Mouse (Mus musculus): ENCODE measurements around the gene Kcnh2. TPM values are rescaled to one million over a fixed set of nuclear protein-coding genes. Genes with fewer than 3 reads are reported as not detected.

The Kcnh2 gene
- polyA plus RNA-seq, 1 experiment from 2014 or later, result 0.12 TPM

GRCm38 (mm10) chr5:24348546-24348945 is 2.9 kb downstream of the Kcnh2 start:
- ATAC-seq (no peak), DNase-seq (ENCODE audit: low read depth, low spot score) (no peak)
- in situ Hi-C loops (cut with MboI; ENCODE audit: low pct_unique_long_range_greater_than_20kb), result no loop called here
- H3K27me3 ChIP-seq, result peaks cover 43% of the 10 kb centered on the region
- POLR2A ChIA-PET, result no interaction called here
- CTCF ChIA-PET, result interaction anchor here (1.1 kb wide), 1 partner anchor 45 kb away, joined by 5 read pairs; the partner anchor contains the start of gene Abcb8
- no peak for TF ChIP-seq CTCF (IDR thresholded peaks at IDR 0.05)

- ChIA-PET CTCF (no interaction called here), POLR2A (no interaction called here)
- ATAC-seq (no peak), DNase-seq (ENCODE audit: low read depth, low spot score) (no peak)
- TF ChIP-seq CTCF (IDR thresholded peaks at IDR 0.05), result no peak
- in situ Hi-C loops (cut with MboI; ENCODE audit: low pct_unique_long_range_greater_than_20kb), result no loop called here
- H3K27me3 ChIP-seq, result peaks cover 44% of the 10 kb centered on the region
These were observed 3.3 kb downstream of the Kcnh2 start for GRCm38 (mm10) chr5:24348128-24348527.

- in situ Hi-C loops (cut with MboI; ENCODE audit: low pct_unique_long_range_greater_than_20kb), result no loop called here
- DNase-seq (ENCODE audit: low read depth, low spot score), result no peak
These were observed 4.1 kb downstream of the Kcnh2 start for GRCm38 (mm10) chr5:24347186-24347875.

GRCm38 (mm10) chr5:24346313-24346712 is 5.1 kb downstream of the Kcnh2 start:
- ChIA-PET CTCF (interaction anchor here (1.0 kb wide), 1 partner anchor 15 kb away, joined by 4 read pairs; no protein-coding TSS in a partner anchor), POLR2A (no interaction called here)
- ATAC-seq (no peak), DNase-seq (ENCODE audit: low read depth, low spot score) (no peak)
- TF ChIP-seq CTCF (IDR thresholded peaks at IDR 0.05), result no peak
- H3K27me3 ChIP-seq, result peaks cover 33% of the 10 kb centered on the region
- in situ Hi-C loops (cut with MboI; ENCODE audit: low pct_unique_long_range_greater_than_20kb), result no loop called here

More at GRCm38 (mm10) chr5:24347186-24347875, 4.1 kb downstream of the Kcnh2 start:
- POLR2A ChIA-PET, result no interaction called here
- CTCF ChIA-PET, result no interaction called here
- no peak for TF ChIP-seq CTCF (IDR thresholded peaks at IDR 0.05)
- ATAC-seq, result no peak
- H3K27me3 ChIP-seq, result peaks cover 41% of the 10 kb centered on the region

GRCm38 (mm10) chr5:24344477-24345051 is 6.8 kb downstream of the Kcnh2 start:
- H3K27me3 ChIP-seq, result peaks cover 23% of the 10 kb centered on the region
- no peak for ATAC-seq
- ChIA-PET POLR2A (no interaction called here), CTCF (no interaction called here)
- no peak for DNase-seq (ENCODE audit: low read depth, low spot score)
- TF ChIP-seq CTCF (IDR thresholded peaks at IDR 0.05), result no peak
- in situ Hi-C loops (cut with MboI; ENCODE audit: low pct_unique_long_range_greater_than_20kb), result no loop called here

- ChIA-PET POLR2A (no interaction called here), CTCF (no interaction called here)
- H3K27me3 ChIP-seq, result peaks cover 17% of the 10 kb centered on the region
- ATAC-seq, result no peak
- no peak for TF ChIP-seq CTCF (IDR thresholded peaks at IDR 0.05)
- DNase-seq (ENCODE audit: low read depth, low spot score), result no peak
- in situ Hi-C loops (cut with MboI; ENCODE audit: low pct_unique_long_range_greater_than_20kb), result no loop called here
These were observed 7.4 kb downstream of the Kcnh2 start for GRCm38 (mm10) chr5:24343977-24344436.

- CTCF ChIA-PET, result interaction anchor here (1.2 kb wide), 1 partner anchor 18 kb away, joined by 3 read pairs; no protein-coding TSS in a partner anchor
- ATAC-seq (no peak), DNase-seq (ENCODE audit: low read depth, low spot score) (no peak)
- H3K27me3 ChIP-seq, result peaks cover 13% of the 10 kb centered on the region
- in situ Hi-C loops (cut with MboI; ENCODE audit: low pct_unique_long_range_greater_than_20kb), result no loop called here
- no peak for TF ChIP-seq CTCF (IDR thresholded peaks at IDR 0.05)
- POLR2A ChIA-PET, result interaction anchor here (1.1 kb wide), 1 partner anchor 14 kb away, joined by 3 read pairs; no protein-coding TSS in a partner anchor
These were observed 8.0 kb downstream of the Kcnh2 start for GRCm38 (mm10) chr5:24343379-24343778.

- CTCF ChIA-PET, result interaction anchor here (1.2 to 1.7 kb wide), 2 partner anchors 15 to 18 kb away, joined by 3 to 4 read pairs; no protein-coding TSS in a partner anchor
- DNase-seq (ENCODE audit: low read depth, low spot score), result no peak
- POLR2A ChIA-PET, result interaction anchor here (1.1 kb wide), 1 partner anchor 15 kb away, joined by 3 read pairs; no protein-coding TSS in a partner anchor
- in situ Hi-C loops (cut with MboI; ENCODE audit: low pct_unique_long_range_greater_than_20kb), result no loop called here
- H3K27me3 ChIP-seq, result peaks cover 13% of the 10 kb centered on the region
- no peak for ATAC-seq
- TF ChIP-seq CTCF (IDR thresholded peaks at IDR 0.05), result no peak
These were observed 8.4 kb downstream of the Kcnh2 start for GRCm38 (mm10) chr5:24342966-24343365.

GRCm38 (mm10) chr5:24342205-24342963 is 9.0 kb downstream of the Kcnh2 start:
- DNase-seq (ENCODE audit: low read depth, low spot score) (no peak), ATAC-seq (no peak)
- H3K27me3 ChIP-seq, result peaks cover 13% of the 10 kb centered on the region
- no peak for TF ChIP-seq CTCF (IDR thresholded peaks at IDR 0.05)
- in situ Hi-C loops (cut with MboI; ENCODE audit: low pct_unique_long_range_greater_than_20kb), result no loop called here
- POLR2A ChIA-PET, result interaction anchor here (1.1 kb wide), 1 partner anchor 15 kb away, joined by 3 read pairs; no protein-coding TSS in a partner anchor
- CTCF ChIA-PET, result interaction anchor here (1.2 to 1.7 kb wide), 2 partner anchors 15 to 19 kb away, joined by 3 to 4 read pairs; no protein-coding TSS in a partner anchor

- no peak for ATAC-seq
- ChIA-PET CTCF (interaction anchor here (1.2 kb wide), 1 partner anchor 19 kb away, joined by 3 read pairs; no protein-coding TSS in a partner anchor), POLR2A (no interaction called here)
- DNase-seq (ENCODE audit: low read depth, low spot score), result no peak
- TF ChIP-seq CTCF (IDR thresholded peaks at IDR 0.05), result no peak
- in situ Hi-C loops (cut with MboI; ENCODE audit: low pct_unique_long_range_greater_than_20kb), result no loop called here
- H3K27me3 ChIP-seq, result peaks cover 2% of the 10 kb centered on the region
These were observed 13.6 kb downstream of the Kcnh2 start for GRCm38 (mm10) chr5:24337821-24338220.

Data from Patski (cell line).